Comparison of ENCODE assay signal across 28 mouse cellular contexts in the genomic region with DNA sequence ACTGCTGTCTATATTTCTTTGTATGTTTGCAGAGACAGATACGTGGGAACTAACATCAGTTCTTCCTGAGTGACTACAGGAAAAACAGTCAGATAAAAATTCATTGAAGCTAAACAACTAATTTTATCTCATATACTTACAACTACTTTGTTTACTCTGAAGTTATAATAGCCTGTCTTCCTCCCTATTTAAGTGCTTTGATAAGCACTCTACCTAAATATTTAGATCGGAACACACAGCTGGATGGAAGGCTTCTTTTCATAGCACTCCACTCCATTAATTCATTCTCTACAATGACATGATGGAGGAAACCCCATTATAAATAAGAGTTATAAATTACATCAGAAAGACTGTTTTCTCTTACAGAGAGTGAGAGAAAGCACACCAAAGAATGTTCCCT.
"Had no signal": no experiment of that assay in that cellular context is flagged by ENCODE, and none has a peak within 500 bp of the region (broad histone marks: within the 10 kb centered on the region; RNA-seq: fewer than 3 reads in every experiment).

No protein-coding gene starts in this region.

- H3K27me3 ChIP-seq: embryonic facial prominence, embryonic 12.5 days; embryonic facial prominence, embryonic 13.5 days; embryonic facial prominence, embryonic 15.5 days; forebrain, embryonic 12.5 days; forebrain, embryonic 13.5 days; forebrain, embryonic 15.5 days had no signal

- H3K4me3 ChIP-seq: embryonic facial prominence, embryonic 10.5 days; embryonic facial prominence, embryonic 12.5 days; embryonic facial prominence, embryonic 13.5 days; embryonic facial prominence, embryonic 15.5 days; erythroblast, embryonic 14.5 days; forebrain, embryonic 10.5 days; forebrain, embryonic 12.5 days; forebrain, embryonic 13.5 days; forebrain, embryonic 15.5 days; gastrocnemius, adult 2 months had no signal

- H3K36me3 ChIP-seq: embryonic facial prominence, embryonic 10.5 days; embryonic facial prominence, embryonic 12.5 days; embryonic facial prominence, embryonic 13.5 days; embryonic facial prominence, embryonic 15.5 days; forebrain, embryonic 10.5 days; forebrain, embryonic 12.5 days; forebrain, embryonic 15.5 days had no signal

- H3K27ac ChIP-seq: embryonic facial prominence, embryonic 10.5 days; embryonic facial prominence, embryonic 12.5 days; embryonic facial prominence, embryonic 13.5 days; embryonic facial prominence, embryonic 15.5 days; forebrain, embryonic 10.5 days; forebrain, embryonic 12.5 days; forebrain, embryonic 13.5 days; forebrain, embryonic 15.5 days; gastrocnemius, adult 2 months had no signal

- H3K9ac ChIP-seq: embryonic facial prominence, embryonic 12.5 days; embryonic facial prominence, embryonic 13.5 days; embryonic facial prominence, embryonic 15.5 days; forebrain, embryonic 12.5 days; forebrain, embryonic 13.5 days; forebrain, embryonic 15.5 days; forebrain, postnatal 0 days had no signal

- ATAC-seq: forebrain, embryonic 13.5 days; forebrain, embryonic 14.5 days; forebrain, embryonic 15.5 days; forebrain, embryonic 16.5 days; forebrain, postnatal 0 days had no signal

- H3K9me3 ChIP-seq: embryonic facial prominence, embryonic 10.5 days; embryonic facial prominence, embryonic 12.5 days; embryonic facial prominence, embryonic 13.5 days; embryonic facial prominence, embryonic 15.5 days; forebrain, embryonic 10.5 days; forebrain, embryonic 12.5 days; forebrain, embryonic 13.5 days; forebrain, embryonic 15.5 days had no signal

- H3K4me1 ChIP-seq: embryonic facial prominence, embryonic 10.5 days; embryonic facial prominence, embryonic 12.5 days; embryonic facial prominence, embryonic 13.5 days; embryonic facial prominence, embryonic 15.5 days; forebrain, embryonic 10.5 days; forebrain, embryonic 12.5 days; forebrain, embryonic 13.5 days; forebrain, embryonic 15.5 days had no signal

- H3K4me2 ChIP-seq: embryonic facial prominence, embryonic 12.5 days; embryonic facial prominence, embryonic 13.5 days; embryonic facial prominence, embryonic 15.5 days; forebrain, embryonic 12.5 days; forebrain, embryonic 13.5 days; forebrain, embryonic 15.5 days had no signal

- DNase-seq: cerebellum, adult 2 months; cerebellum, adult 8-10 months; cerebellum, adult 9-10 months; cerebellum, adult 9-11 months; cerebellum, postnatal 10 days; cerebellum, postnatal 14 days; cerebellum, postnatal 25 days; cerebellum, postnatal 36 days; embryo, embryonic 11 days; forebrain, postnatal 0 days; gastrocnemius, adult 2 months; gastrocnemius, postnatal 10 days; gastrocnemius, postnatal 14 days; gastrocnemius, postnatal 25 days; gastrocnemius, postnatal 36 days; heart, adult 11 months; heart, adult 18-20 months had no signal
